Mouse (Mus musculus): Measurements from ENCODE around the gene Adamts20. TPM values are rescaled to one million over a fixed set of nuclear protein-coding genes. Genes with fewer than 3 reads are reported as not detected.

Adamts20 gene
- polyA plus RNA-seq, 1 experiment from 2014 or later: 3.8 TPM

DNA sequence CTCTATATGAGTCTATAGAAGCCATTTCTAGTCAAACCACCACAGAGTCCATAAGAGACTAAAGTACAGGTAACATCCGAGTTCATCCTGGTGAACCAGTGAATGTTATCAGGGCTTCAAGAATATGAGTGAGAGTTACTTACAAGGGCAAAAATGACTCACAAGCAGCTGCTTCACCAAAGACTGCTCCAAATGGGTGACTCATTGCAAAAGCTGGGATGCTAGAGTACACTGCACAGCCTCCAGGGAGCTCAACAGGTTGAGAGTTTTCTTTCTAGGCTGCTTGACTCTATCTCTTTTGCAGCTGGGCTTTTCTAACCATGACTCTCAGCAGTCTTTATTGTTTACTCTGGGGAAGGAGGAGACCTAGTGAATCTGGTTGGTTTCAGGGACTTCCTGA is 237.8 kb downstream of the Adamts20 start:
- Histone ChIP-seq H3K4me3 (no peak overlapping the region), H3K36me3 (no peaks in the 10 kb centered on the region), H3K4me1 (peaks cover 14% of the 10 kb centered on the region), H3K27me3 (ENCODE audit: low read depth, poor library complexity, severe bottlenecking) (no peaks in the 10 kb centered on the region), H3K9me3 (replicated peaks) (no peaks in the 10 kb centered on the region), H3K27ac (no peak overlapping the region)
- DNase-seq (ENCODE audit: low spot score): no peak
- WGBS: 94% methylated on average over 1 of the region's 1 CpGs

DNA sequence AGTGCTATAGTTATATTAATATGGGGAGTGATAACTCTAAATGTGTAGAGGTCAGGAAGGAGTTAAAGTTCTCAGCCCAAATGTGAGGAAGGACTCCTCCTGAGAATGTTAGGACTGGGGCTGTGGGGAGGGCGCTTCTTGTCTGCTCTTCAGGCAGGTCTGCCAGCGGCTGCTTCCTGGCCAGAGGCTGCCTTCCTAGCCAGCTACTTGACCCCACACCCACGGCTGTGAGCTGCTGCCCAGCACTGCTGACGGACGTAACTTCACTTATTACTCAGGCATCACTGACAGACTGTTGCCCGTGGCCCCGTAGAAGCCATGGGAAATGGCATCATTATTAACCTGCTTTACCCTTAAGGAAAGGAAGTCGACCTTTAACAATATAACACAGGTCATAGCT is 242.1 kb downstream of the Adamts20 start:
- H3K27ac ChIP-seq: 0 out of 2 replicates have a peak overlapping the region, but pooled peaks have one; percentile 51
- H3K9me3 ChIP-seq (replicated peaks): no peaks in the 10 kb centered on the region
- peaks cover 40% of the 10 kb centered on the region for H3K4me1 ChIP-seq
- WGBS: 17% methylated on average over 8 of the region's 8 CpGs
- H3K27me3 ChIP-seq (ENCODE audit: low read depth, poor library complexity, severe bottlenecking): no peaks in the 10 kb centered on the region
- H3K36me3 ChIP-seq: no peaks in the 10 kb centered on the region
- H3K4me3 ChIP-seq: no peak overlapping the region
- no peak for DNase-seq (ENCODE audit: low spot score)

DNA sequence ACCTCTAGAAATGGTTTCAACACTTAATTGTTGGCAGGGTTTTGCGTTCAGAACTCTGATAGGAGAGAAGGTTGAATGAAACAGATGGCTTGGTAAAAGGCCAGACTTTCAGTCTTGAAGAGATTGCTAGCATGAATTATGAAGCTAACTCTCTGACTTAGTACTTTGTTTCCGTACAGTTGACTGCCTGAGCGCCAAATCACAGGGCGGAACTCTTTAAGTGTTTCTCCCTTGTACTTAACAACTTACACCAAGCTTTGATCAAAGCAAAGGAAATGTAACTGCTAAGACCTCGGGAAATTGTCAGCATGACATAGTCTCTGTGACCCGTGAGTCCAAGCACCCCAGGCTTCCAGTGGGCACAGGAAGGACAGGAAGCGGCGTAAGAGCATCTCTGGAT is 244.5 kb downstream of the Adamts20 start:
- 38% methylated on average over 8 of the region's 8 CpGs for WGBS
- Histone ChIP-seq H3K27me3 (ENCODE audit: low read depth, poor library complexity, severe bottlenecking) (no peaks in the 10 kb centered on the region), H3K4me1 (peaks cover 45% of the 10 kb centered on the region), H3K27ac (peak overlapping the region; percentile 58), H3K9me3 (replicated peaks) (no peaks in the 10 kb centered on the region), H3K4me3 (no peak overlapping the region), H3K36me3 (no peaks in the 10 kb centered on the region)
- no peak for DNase-seq (ENCODE audit: low spot score)

Other genes starting within 250 kb of the Adamts20 start
- 9.8 and 10.2 TPM in 2 replicates for gene Pus7l, start 78.1 kb upstream of the Adamts20 start, polyA plus RNA-seq (2016; fragmentation: Nextera tagmentation; extraction: Ambion mirVana)
- 2.0 and 3.0 TPM in 2 replicates for gene Irak4, start 78.2 kb upstream of the Adamts20 start, polyA plus RNA-seq (2016; fragmentation: Nextera tagmentation; extraction: Ambion mirVana)
- gene Twf1, start 124.5 kb upstream of the Adamts20 start, polyA plus RNA-seq (2016; fragmentation: Nextera tagmentation; extraction: Ambion mirVana): 55.5 and 64.1 TPM in 2 replicates
- gene Tmem117, start 163.8 kb upstream of the Adamts20 start, polyA plus RNA-seq (2016; fragmentation: Nextera tagmentation; extraction: Ambion mirVana): 0.77 and 0.99 TPM in 2 replicates

Measured in limb, embryonic 10.5 days (tissue).